Mouse (Mus musculus): ENCODE data around the gene Ggnbp2.

Ggnbp2 gene

DNA sequence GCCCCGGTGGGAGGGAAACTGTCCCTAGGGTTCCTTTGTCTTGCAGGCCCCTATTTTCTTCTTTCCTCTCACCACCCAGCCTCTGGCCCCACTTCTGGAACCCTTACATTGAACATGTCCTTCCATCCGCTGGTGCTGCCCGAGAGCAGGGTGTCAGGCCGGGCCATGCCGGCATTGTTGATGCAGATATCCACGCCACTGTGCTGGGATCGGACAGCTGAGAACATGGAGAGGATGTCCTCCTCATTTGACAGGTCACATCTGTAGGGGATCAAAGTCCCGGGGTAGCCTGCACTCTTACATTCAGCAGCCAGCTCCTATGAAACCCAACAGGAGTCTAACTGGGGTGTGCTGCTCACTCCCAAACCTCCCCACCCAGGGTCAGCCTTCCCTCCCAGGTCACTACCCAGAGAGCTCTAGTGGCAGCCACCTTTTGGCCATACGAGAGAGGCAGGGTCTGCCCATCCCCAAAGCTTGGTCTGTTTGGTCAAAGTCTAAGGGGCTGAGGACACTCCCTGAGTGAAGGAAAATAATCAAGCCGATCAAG, 45.3 kb downstream of the Ggnbp2 start:
- no peak for DNase-seq (ENCODE audit: low spot score)

DNA sequence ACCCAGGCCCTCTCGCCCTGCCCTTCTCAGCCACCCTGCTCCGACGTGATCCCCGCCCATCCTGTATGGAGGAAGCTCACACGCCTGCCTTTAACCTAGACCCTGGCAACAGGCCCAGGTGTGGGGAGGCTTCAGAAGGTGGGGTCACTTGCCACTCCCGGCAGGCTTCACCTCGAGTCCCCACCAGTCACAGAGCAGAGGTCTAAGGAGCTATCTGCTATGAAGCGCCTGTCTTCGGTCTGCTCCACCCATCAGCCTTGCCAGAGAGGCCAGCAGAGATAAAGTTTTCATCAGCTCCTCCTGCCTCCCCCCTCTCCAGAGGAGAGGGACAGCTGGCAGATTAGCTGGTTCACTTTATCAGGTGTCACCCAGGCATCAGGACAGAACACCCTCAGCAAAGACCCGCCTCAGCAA, 47.1 kb downstream of the Ggnbp2 start:
- DNase-seq (ENCODE audit: low spot score), result no peak

DNA sequence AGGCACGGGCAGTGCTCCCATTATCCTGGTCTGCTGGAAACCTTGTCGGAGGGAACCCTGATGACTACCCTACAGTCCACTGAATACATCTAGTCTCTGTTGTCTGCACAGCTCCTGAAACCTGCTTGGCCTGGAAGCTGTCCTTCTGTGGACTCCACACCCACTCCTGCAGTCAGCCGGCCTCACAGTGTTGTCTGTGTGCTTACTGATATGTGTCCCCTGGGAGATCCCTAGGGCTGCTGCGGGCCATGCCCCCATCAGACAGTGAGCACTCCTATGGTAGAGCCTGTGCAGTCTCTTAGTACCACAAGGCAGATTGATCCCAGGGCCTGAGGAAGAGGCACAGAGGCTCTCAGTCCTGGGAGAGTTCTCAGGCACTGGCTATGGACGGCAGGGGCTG, 48.1 kb downstream of the Ggnbp2 start:
- no peak for DNase-seq (ENCODE audit: low spot score)

DNA sequence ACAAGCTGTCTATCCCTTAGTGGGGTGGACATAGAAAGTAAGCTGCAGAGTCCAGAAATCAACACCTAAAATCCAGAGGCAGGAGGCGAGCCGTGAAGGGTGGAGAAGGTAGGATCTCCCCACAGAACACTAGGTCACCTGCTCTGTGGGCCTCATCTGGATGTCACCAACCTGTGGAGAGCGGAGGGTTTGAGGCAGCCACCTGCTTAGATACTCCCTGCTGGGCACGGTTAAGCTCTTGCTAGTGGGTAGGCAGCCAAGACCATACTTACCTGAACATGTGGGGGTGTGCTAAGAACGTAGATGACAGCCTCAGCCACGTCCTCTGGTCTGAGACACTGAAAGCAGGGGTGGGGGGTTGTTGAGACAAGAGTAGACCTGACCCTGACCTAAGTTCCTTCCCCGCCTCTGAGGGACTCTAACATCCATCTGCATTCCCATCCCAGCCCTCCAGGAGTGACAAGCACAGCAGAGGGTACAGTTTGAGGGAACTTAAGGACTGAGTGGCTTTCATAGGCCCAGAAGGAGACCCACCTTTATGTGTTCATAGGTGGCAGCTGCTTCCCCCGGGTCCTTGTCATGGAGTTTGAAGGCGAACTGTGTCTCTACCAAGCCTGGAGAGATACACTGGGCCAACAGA, 49.4 kb downstream of the Ggnbp2 start:
- DNase-seq (ENCODE audit: low spot score), result no peak

DNA sequence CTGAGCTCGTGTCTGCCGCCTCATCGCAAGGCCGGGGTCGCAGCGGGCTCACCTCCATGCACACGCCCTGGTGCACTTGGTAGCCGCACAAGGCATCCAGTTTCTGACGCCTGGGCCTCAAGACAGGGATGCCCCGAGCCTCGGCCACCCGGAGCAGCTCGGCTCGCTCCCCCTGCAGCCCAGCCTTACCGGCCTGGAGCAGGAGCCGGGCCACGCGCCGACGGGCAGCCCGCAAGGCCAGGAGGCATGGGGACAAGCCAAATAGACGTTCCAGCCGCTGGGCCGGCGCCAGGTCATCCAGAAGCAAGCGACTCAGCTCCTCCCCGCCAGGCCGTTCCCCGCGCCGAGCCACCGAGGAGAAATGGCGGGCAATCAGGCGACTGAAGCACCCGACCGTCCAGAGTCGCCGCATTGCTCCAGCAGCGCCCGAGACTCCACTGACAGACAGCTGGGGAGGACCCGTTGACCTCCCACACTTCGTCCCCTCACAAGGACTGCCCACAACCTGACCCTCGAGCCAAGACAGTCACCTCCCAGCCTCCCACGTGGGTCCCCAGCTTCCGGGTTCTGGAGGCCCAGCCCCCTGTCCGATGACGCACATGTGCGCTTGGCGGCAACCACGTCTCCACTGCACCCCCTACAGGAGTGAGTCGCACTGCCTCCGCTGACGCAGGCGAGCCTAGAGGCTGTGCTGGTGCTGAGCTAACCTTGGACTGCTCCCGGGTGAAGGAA, 51.5 kb downstream of the Ggnbp2 start, which contains the start of gene Mrm1:
Gene Mrm1 (minus strand): TSS at position 555 of the 732 bp plus-strand sequence.
- peak; percentile 98 for DNase-seq (ENCODE audit: low spot score)

DNA sequence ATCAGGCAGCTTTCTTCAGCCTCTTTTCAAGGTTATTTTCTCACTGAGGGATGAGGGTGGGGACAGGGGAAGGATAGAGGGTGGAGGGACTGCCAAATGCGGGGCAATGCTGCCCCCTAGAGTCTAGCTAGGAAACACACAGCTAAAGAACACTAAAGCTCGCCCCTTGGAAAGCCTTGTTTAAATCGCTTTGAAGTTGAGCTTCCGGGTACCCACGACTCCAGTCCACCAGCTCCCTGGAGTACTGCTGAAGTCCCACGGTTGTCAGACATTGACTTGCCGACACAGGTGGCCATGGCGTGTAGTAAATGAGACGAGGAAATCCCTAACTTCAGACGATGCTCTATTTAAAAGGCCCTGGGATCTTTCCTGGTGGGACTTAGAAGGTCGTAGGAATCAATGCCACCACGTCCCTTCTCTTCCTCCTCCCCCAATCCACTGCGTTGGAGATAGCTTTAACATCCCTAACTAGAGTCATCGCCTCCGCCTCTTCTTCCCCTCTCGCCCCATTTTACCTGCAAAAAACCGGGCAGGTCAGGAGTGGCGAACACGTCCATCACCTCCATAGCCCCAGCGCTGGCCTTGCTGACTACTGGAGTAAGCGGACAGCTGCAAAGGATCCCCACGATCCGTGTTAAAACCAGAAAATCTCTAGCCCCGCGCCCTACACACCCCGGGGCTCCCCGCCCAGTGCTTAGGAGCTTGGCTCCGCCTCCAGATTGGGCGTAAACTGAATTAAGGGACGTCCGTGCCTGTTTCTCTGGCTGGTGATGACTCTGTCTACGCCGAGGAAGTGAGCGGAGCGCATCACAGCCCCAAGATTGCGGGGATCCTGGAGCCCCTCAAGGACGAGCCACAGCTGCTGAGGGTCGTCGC, 52.3 kb downstream of the Ggnbp2 start:
- DNase-seq (ENCODE audit: low spot score), result peak; percentile 85

DNA sequence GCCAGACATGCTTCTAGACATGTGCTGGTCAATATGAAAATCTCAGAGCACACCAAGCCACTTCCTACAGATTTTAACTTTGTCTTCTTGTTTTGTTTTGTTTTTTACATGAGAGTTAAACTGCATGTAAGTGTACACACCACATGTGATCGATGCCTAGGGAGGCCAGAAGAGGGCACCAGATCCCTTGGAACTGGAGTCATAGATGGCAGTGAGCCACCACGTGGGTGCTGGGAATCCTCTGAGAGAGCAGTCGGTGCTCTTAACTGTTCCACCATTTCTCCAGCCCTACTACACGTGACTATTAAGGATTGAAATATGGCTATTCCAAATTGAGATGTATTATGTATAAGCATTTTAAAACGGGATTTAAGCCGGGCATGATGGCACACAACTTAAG, 53.3 kb downstream of the Ggnbp2 start:
- DNase-seq (ENCODE audit: low spot score), result no peak

DNA sequence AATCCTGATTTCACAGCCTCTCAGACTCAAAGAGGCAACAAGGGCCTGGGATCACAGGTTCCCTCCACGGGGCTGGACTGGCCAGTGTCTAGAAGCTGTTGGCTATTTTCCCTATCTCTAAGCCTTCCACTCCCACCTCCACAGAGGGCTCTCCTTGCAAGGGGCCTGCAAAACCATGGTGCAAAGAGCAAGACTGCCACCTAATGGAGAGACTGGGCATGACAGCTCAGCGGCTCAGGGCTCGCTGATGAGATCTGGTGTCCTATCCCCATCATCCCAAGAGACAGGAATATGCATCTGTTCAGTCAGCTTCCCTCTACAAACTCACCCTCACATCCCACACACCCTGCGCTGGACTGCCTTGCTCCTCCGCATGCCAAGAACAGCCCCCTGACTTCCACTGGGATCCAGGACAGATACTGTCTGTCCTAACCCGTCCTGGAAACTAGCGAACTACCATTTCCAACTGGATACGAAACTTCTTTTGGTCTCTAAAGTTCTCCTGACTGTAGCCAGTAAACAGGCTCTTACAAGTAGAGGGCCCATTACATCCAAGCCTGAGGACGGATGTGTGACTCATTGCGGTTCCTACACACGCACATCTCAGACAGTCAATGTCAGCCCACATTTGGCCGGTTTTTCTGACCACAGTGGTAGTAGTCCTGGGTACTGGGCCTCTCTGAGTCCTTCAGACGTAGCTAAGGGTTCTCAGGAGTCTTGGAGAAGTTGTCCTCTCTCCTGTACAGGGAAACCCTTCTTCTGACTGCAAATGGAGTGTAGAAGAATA, 56.7 kb downstream of the Ggnbp2 start:
- DNase-seq (ENCODE audit: low spot score), result peak; percentile 91

DNA sequence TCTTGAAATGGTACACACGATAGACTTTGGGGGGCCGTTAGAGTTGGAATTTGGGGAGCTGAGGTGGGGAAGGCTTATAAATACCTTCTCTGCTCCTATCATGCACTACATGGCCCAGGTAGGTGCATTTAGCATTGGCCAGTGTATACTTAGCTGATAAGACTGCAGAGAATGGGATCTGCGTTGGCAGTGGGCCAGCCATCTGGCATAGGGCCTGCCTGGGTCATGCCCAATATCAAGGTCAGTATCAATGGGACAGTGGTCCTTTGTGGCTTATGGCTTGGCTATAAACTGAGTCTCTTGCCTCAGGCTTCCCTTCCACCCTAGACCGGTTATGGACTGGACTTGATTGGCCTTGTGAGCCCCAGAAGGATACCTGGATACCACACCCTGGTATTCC, 66.2 kb downstream of the Ggnbp2 start:
- no peak for DNase-seq (ENCODE audit: low spot score)

DNA sequence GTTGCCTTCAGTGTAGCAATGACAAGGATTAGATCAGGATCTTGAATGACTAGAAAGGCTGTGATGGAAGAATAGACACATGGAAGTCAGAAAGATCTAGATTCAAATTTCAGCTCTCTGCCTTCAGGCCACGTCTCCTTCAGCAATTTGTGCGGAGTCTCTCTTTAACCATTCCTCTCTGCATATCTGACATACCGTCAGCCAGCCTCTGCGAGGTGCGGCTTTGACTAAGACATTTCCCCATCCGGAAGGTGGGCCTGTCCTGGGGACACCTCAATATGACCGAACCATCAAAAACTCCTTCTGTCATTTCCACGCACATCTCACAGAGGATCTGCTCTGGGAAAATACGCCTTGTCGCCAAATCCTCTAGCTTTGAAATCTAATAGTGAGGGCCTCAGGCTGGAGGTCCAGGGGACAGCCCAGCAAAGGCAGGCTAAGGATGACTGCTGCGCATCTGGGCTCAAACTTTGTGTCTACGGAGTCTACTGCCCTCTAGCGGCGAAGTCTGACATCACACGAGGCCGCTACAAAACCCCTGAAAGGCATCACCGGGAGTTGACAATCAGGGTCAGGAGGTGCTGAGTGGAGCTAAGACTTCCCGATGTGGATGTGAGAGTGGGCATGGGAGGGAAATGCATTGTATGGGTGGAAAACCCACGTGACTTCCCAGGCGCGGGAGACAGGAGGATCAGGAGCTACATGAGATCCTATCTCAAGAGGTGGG, 72.8 kb downstream of the Ggnbp2 start:
- peak; percentile 93 for DNase-seq (ENCODE audit: low spot score)

DNA sequence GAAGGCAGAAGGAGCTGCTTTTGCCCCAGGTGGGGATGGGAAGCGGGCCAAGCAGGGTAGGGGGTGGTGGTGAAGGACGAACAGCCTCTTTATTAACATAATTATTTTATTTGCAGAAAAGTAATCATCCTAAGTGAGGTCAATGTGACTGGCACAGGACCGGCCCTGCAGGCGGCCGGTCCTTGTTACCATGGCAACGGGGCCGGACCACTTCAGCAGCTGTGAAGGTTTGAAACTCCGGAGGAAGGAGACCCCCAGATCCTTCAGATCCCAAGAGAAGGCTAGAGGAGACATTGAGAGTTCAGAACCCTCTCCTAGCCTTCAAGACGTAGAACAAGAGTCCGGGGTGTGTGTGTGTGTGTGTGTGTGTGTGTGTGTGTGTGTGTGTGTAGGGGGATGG, 73.6 kb downstream of the Ggnbp2 start:
- no peak for DNase-seq (ENCODE audit: low spot score)

DNA sequence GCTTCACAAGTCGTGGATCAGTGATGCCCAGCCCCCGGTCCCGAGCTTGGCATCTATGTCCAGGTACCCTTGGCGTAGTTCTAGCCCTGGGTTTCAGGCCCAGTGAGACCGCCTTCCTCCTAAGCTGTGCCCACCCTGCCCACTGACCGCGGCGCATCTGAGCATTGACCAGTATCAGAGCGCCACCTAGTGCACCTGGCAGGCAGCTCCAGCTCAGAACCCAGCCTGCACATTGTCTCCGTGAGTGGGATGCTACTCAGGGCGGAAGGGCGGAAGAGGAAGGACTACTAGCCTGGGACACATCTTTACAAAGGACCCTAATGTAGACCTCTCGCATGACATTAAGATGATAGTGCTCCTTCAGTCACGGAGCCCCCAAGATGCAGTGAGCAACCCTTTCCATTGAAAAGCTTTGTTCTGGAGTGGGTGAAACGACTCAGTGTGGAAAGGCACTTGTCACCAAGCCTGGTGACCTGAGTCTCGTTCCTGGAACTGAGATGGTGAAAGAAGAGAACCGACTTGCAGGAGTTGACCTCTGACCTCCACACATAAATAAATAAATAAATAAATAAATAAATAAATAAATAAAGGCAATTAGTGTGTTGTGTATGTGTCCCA, 76.0 kb downstream of the Ggnbp2 start:
- DNase-seq (ENCODE audit: low spot score), result peak; percentile 94

DNA sequence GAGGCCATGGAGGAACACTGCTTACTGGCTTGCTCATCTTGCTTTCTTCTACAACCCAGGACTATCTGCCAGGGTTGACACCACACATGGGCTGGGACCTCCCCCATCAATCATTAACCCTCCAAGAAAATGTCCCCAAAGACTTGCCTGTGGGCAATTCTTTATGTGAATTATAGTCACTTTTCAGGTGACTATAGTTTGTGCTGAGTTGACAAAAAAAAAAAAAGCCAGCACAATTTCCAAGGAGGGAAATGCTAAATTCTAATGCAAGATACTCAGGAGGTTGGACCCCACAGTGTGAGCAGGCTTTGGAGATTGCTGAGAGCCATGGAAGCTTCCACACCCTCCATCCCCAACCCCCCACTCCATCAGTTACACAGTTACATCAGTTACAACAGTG, 77.1 kb downstream of the Ggnbp2 start:
- DNase-seq (ENCODE audit: low spot score), result no peak

DNA sequence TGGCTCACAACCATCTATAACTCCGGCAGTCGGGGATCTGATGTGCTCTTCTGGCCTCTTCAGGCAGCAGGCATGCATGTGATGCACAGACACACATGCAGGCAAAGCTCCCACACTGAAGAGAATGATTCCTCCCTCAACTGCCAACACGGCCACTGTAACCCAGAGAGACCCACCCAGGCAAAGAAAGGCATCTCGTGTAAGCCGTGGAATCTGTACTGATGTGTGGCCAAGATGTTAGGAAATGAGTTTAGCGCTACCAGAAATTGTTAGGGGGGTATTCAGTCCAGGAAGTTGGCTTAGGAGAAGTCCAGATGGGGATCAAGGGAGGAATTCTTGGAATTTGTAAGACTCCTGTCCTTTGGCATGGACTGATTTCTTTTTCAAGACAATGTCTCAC, 80.2 kb downstream of the Ggnbp2 start:
- DNase-seq (ENCODE audit: low spot score), result no peak

Data from embryo, embryonic 10 days (tissue).